Mouse (Mus musculus) lung, postnatal 0 days (tissue): ENCODE measurements around the gene Crip2.
A peak's percentile ranks its signal among the peaks of the same experiment; 100 is the strongest.

ENCODE experiments used
- CTCF ChIP-seq: IDR thresholded peaks from 2 replicates; pipeline ENCODE4 v1.5.1; 2016; ENCODE audit warnings: antibody characterized with exemption, mild to moderate bottlenecking
- EP300 ChIP-seq: IDR thresholded peaks from 2 replicates; pipeline ENCODE4 v1.6.1; 2016; ENCODE audit warnings: antibody characterized with exemption, mild to moderate bottlenecking, control low read depth

DNA sequence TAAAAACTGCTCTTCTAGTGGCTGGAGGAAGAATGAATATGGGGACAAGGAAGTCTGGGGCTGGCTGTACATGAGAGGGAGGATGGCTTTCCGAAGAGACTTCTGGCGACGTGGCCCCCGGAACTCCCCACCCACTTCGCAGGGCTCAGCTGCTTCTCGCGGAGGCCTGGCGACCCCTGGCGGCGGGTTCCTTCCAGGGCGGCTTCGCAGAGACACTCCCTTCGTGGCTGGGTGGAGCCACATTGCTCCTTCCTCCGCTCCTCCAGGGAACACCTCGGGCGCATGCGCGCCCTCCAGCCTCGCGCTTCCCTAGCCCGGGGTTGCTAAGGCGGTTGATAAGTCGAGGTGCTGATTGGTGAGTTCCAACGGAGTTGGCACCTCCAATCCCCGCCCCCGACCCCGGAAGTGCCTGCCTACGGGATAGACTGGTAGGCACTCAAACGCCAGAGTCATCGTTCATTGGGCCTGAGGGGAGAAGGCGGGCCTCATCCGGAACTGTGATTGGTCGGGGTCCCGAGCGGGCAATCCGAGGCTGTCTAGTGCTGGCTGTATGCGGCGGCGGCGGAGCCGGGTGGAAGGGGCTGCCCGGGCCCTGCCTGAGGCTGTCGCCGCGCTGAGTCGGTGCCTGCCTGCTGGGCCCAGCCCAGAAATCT is 16.0 kb downstream of the Crip2 start, which contains the start of gene Tedc1:
- TF ChIP-seq EP300 (no peak; the same call in none of the 2 replicates), CTCF (peak; percentile 100)
